Mouse (Mus musculus): Measurements from ENCODE around the gene Pola2.

Pola2 gene

GRCm38 (mm10) chr19:5963883-5964562 lies at the start of gene Pola2:
Gene Pola2 (minus strand): TSS chr19:5964202.
- peak; percentile 91 for DNase-seq

GRCm38 (mm10) chr19:6013691-6014090 lies 49.7 kb upstream of the Pola2 start:
- no peak for DNase-seq

GRCm38 (mm10) chr19:6009137-6009536 lies 45.1 kb upstream of the Pola2 start:
- no peak for DNase-seq

- DNase-seq = no peak
Observed at GRCm38 (mm10) chr19:6007013-6007412, 43.0 kb upstream of the Pola2 start.

- no peak for DNase-seq
Observed at GRCm38 (mm10) chr19:6005541-6005940, 41.5 kb upstream of the Pola2 start.

GRCm38 (mm10) chr19:5999969-6000368 lies 36.0 kb upstream of the Pola2 start:
- DNase-seq = no peak

- no peak for DNase-seq
Observed at GRCm38 (mm10) chr19:5998180-5998579, 34.2 kb upstream of the Pola2 start.

- no peak for DNase-seq
Observed at GRCm38 (mm10) chr19:5994711-5995110, 30.7 kb upstream of the Pola2 start.

GRCm38 (mm10) chr19:5992012-5992411 lies 28.0 kb upstream of the Pola2 start:
- no peak for DNase-seq

- DNase-seq = no peak
Observed at GRCm38 (mm10) chr19:5991467-5991866, 27.5 kb upstream of the Pola2 start.

GRCm38 (mm10) chr19:5990921-5991320 lies 26.9 kb upstream of the Pola2 start:
- peak; percentile 36 for DNase-seq

- DNase-seq = no peak
Observed at GRCm38 (mm10) chr19:5990033-5990432, 26.0 kb upstream of the Pola2 start.

GRCm38 (mm10) chr19:5989585-5989984 lies 25.6 kb upstream of the Pola2 start:
- DNase-seq = no peak

- DNase-seq = peak; percentile 89
Observed at GRCm38 (mm10) chr19:5988815-5989452, 24.9 kb upstream of the Pola2 start.

- no peak for DNase-seq
Observed at GRCm38 (mm10) chr19:5988027-5988814, 24.2 kb upstream of the Pola2 start.

GRCm38 (mm10) chr19:5986043-5986442 lies 22.0 kb upstream of the Pola2 start, which contains the start of gene Slc22a20:
Gene Slc22a20 (minus strand): TSS chr19:5986143.
- no peak for DNase-seq

- no peak for DNase-seq
Observed at GRCm38 (mm10) chr19:5980477-5980876, 16.5 kb upstream of the Pola2 start.

- no peak for DNase-seq
Observed at GRCm38 (mm10) chr19:5977717-5978116, 13.7 kb upstream of the Pola2 start.

- DNase-seq = no peak
Observed at GRCm38 (mm10) chr19:5975676-5976075, 11.7 kb upstream of the Pola2 start.

GRCm38 (mm10) chr19:5975112-5975511 lies 11.1 kb upstream of the Pola2 start:
- no peak for DNase-seq

GRCm38 (mm10) chr19:5967664-5968063 lies 3.7 kb upstream of the Pola2 start:
- DNase-seq = no peak

GRCm38 (mm10) chr19:5966786-5967185 lies 2.8 kb upstream of the Pola2 start:
- no peak for DNase-seq

- DNase-seq = no peak
Observed at GRCm38 (mm10) chr19:5965910-5966309, 1.9 kb upstream of the Pola2 start.

- peak; percentile 85 for DNase-seq
Observed at GRCm38 (mm10) chr19:5965280-5965679, 1.3 kb upstream of the Pola2 start.

Measured in retina, postnatal 1 day (tissue).